Mouse (Mus musculus) thymus, postnatal 10 days (tissue): ENCODE results near the gene Plpp3.

Source experiments
- DNase-seq, 2 experiments: peaks; one replicate each; pipeline ENCODE4 v3.0.0; 2021; ENCODE audit warnings: low spot score in 2 of 2

Gene Plpp3

GRCm38 (mm10) chr4:105157276-105158168 lies at the start of gene Plpp3:
TSS of gene Plpp3 (plus strand) at chr4:105157347.
- DNase-seq, result peak; percentile 9 to 33

GRCm38 (mm10) chr4:105107943-105108640 lies 49.1 kb upstream of the Plpp3 start:
- DNase-seq, result no peak

- no peak for DNase-seq
These were observed 48.4 kb upstream of the Plpp3 start for GRCm38 (mm10) chr4:105108641-105109198.

- DNase-seq, result peak; percentile 28 to 59
These were observed 47.8 kb upstream of the Plpp3 start, which contains the start of gene Prkaa2 for GRCm38 (mm10) chr4:105109199-105109989. TSS of gene Prkaa2 (minus strand) at chr4:105109890.

- DNase-seq, result no peak
These were observed 47.0 kb upstream of the Plpp3 start for GRCm38 (mm10) chr4:105109990-105110683.

GRCm38 (mm10) chr4:105110684-105111035 lies 46.5 kb upstream of the Plpp3 start:
- no peak for DNase-seq

- no peak for DNase-seq
These were observed 45.4 kb upstream of the Plpp3 start for GRCm38 (mm10) chr4:105111770-105112169.

GRCm38 (mm10) chr4:105113042-105113441 lies 44.1 kb upstream of the Plpp3 start:
- no peak for DNase-seq

- no peak for DNase-seq
These were observed 43.7 kb upstream of the Plpp3 start for GRCm38 (mm10) chr4:105113468-105113867.

- DNase-seq, result no peak
These were observed 36.1 kb upstream of the Plpp3 start for GRCm38 (mm10) chr4:105121081-105121480.

- peak in 1 of 2 experiments; percentile 31 for DNase-seq
These were observed 34.7 kb upstream of the Plpp3 start for GRCm38 (mm10) chr4:105122429-105122828.

GRCm38 (mm10) chr4:105129212-105129611 lies 27.9 kb upstream of the Plpp3 start:
- DNase-seq, result no peak

GRCm38 (mm10) chr4:105131756-105132314 lies 25.3 kb upstream of the Plpp3 start:
- DNase-seq, result peak in 1 of 2 experiments; percentile 21

GRCm38 (mm10) chr4:105133350-105134050 lies 23.6 kb upstream of the Plpp3 start:
- DNase-seq, result no peak

GRCm38 (mm10) chr4:105149492-105149891 lies 7.7 kb upstream of the Plpp3 start:
- DNase-seq, result no peak

- DNase-seq, result peak in 1 of 2 experiments; percentile 56
These were observed 5.0 kb upstream of the Plpp3 start for GRCm38 (mm10) chr4:105151911-105152690.

GRCm38 (mm10) chr4:105153227-105153626 lies 3.9 kb upstream of the Plpp3 start:
- no peak for DNase-seq

GRCm38 (mm10) chr4:105156281-105156680 lies 866 bp upstream of the Plpp3 start:
- no peak for DNase-seq

- no peak for DNase-seq
These were observed 232 bp upstream of the Plpp3 start for GRCm38 (mm10) chr4:105156955-105157275.
